Mouse (Mus musculus): ENCODE data around the gene Acad10.
"Not testable (repeated sequence)": the region's sequence is repeated elsewhere in the genome, so short reads cannot be mapped to it uniquely, and the experiment has no call there.

Gene Acad10

DNA sequence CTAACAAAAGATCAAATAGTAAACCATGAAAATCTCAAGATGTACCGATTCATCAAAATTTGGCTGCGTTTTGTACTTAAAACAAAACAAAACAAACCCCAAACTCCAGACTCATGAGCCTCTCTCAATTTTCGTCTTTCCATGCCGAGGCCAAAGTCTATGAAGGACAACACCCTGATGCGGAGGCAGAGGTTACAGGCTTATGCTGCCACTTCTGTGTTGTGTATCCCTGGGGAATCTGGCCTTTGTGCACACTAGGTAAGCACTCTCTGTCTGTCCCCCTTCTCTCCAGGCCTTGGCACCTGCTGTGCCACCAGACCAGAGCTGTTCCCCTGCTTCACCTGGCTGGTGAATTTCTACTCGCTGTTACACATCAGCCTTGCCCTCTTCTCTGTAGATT is 2.7 kb downstream of the Acad10 start:
- DNase-seq (ENCODE audit: low read depth, low spot score): not testable (repeated sequence)

DNA sequence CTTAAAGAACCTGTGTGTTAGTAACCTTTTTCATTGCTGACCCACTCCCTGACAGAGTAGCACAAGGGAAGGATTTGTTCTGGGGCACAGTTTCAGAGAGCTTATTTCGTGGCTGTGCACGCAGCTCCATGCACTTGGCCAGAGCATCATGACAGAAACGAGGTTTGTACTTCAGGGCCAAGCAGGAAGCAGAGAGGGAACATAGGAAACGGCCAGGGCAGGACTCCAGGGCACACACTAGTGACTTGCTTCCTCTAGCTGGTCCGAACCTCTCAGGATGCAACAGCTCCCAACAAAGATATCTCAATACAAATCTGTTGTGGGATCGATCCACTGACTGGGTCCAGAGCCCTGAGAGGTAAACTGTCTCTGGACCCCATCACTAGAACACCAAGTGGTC is 3.4 kb downstream of the Acad10 start:
- DNase-seq (ENCODE audit: low read depth, low spot score): not testable (repeated sequence)

DNA sequence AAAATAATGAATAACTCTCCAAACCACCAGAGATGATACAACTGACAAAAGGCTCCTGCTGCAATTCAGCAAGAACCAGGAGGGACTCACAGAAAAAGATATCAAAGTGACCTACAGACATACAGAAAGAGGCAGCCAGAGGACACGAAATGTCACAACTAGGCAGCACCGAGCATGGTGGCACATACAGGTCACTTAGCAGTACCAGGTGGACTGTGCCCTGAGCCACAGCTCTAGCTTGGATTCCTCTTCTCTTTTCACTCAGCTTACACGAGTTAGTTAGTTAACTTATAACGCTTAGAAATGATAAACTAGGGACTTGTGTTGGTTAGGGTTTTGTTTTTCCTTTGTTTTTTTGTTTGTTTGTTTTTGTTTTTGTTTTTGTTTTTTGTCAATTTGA is 5.8 kb downstream of the Acad10 start:
- no peak for DNase-seq (ENCODE audit: low read depth, low spot score)

DNA sequence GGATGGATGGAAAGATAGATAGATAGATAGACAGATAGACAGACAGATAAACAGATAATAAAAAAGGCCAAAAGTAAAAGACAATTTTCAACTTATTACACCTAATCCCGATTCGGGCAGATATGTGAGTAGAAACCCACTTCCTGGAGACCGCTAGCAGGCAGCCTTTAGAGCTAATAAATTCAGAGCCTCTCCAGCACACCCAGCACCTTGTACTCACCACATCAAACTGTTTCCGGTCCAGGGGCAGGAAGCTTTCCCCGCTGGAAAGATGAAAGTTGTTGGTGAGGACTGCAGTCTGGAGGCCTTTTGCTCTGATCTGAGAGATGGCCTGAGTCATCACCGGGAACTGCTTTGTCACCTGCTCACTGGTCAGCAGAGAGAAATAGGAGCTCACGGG is 11.2 kb downstream of the Acad10 start:
- no peak for DNase-seq (ENCODE audit: low read depth, low spot score)

DNA sequence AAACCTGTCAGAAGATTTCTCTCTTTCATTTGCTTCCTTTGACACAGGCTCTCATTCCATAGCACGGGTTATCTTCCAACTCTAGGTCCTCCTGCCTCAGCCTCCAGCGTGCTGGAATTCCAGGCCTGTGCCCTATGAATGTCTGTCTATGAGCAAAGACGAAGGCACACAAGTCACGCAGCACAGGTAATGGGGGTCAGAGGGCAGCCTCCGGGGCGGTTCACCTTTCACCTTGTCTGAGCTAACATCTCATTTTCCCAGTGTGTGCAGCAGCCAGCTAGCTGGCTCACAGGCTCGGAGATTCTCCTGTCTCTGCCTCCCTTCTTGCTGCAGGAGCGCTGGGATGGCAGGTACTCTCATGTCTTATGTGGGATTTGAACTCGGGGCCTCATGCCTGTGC is 20.7 kb downstream of the Acad10 start:
- no peak for DNase-seq (ENCODE audit: low read depth, low spot score)

DNA sequence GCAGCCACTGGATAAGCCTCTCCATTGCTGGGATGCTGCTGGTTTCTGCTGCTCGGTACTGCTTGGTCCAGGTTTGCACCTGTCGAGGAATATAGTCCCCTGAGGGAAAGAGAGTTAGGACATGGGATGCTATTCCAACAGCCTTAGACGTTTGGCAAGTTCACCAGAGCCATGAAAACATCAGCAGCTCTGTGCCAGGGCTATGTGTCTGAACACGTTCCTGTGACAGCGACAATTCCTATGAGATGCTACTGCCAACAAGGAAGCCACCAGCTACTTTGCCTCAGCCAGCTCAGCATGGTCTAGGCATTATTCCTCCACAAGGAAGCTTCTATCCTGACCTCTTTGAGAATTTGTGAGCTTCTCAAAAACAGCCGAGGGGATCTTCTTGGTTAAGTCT is 23.0 kb downstream of the Acad10 start:
- no peak for DNase-seq (ENCODE audit: low read depth, low spot score)

DNA sequence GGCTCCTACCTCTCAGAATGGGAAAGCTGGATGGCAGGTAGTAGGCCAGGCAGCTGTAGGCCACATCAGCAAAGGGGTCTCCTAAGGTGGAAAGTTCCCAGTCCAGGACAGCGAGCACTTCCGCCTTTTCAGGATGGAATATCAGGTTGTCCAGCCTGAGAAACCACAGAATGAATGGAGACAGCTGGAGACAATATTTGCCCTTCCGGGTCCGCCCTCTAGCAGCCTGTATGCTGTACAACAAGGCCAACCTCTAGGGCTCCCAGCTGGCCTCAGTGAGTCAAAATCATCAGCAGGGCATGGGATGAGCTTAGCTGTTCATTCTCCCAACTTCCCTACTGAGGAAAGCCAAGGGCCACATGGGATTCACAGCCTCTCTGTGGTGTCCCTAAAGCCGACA is 25.6 kb downstream of the Acad10 start:
- DNase-seq (ENCODE audit: low read depth, low spot score): no peak

DNA sequence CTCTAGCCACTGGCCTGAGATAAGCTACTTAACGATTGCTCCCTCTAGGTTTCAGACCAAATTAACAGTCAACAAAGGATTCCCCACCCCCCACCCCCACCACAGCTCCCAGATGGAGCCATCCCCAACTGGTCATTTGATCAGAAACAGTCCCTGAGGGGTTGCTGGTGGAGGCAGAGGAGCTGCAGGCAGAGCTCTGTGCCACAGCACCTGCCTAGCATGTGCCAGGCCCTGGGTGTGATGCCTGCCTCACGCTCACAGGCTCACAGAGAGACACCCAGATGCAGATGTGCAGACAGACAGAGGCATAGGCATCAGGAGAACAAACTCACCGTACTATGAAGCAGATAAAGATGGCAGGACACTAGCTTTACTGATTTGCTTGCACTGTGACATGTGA is 27.5 kb downstream of the Acad10 start:
- no peak for DNase-seq (ENCODE audit: low read depth, low spot score)

DNA sequence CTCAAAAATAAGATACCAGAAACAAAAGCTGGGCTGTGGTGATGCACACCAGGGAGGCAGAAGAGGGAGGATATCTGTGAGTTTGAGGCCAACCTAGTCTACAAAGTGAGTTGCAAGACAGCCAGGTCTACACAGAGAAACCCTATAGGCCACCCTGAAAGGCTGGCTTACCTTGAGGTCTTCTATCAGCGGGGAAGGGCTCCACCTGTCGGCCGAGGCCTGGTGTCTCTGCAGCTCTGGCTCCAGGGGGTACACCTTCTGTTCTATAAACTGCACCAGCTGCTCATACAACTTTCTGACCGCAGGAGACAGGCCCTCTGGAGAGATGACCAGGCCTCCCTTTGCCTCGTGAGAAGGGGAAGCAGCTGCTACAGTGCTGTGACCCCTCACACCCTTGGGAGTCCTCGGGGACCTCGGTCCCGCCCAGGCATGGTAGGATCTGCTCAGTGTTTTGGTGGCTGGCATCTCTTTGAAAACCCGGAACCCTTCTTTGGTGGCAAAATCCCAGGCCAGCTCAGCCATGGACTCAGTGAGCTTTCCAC is 29.1 kb downstream of the Acad10 start:
- DNase-seq (ENCODE audit: low read depth, low spot score): peak; percentile 55

DNA sequence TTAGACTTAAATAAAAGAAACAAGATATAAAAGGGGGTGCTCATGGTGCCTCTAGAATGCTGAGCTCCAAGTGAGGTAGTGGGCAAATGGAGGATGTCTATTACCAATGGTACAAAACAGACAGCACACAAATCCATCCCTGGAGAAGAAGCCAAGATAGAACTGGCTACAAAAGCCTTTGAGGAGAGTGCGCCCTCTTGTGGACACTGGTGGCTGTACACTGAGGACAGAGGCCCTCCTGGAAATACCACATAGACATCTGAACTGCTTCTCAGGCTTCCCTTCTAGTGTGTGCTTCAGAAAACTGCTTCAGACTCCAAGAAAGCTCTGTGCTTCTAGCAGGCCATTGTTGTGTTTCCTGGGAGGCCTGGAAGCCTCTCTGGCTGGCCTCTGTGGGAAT is 32.4 kb downstream of the Acad10 start:
- peak; percentile 69 for DNase-seq (ENCODE audit: low read depth, low spot score)

DNA sequence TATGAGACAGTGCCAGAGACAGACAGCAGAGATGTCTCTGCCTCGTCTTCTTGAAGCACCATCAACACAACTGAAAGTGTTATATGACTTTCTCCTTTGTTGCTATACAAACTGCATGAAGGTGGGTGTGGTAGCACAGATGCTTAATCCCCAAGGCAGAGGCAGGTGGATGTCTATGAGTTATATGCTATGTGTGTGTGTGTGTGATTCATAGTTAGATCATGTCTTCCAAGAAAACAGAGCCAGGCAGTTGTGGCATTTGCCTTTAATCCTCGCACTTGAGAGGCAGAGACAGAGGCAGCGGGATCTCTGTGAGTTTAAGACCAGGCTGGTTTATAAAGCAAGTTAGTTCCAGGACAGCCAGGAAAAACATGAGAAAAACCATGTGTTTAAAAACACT is 37.1 kb downstream of the Acad10 start:
- no peak for DNase-seq (ENCODE audit: low read depth, low spot score)

DNA sequence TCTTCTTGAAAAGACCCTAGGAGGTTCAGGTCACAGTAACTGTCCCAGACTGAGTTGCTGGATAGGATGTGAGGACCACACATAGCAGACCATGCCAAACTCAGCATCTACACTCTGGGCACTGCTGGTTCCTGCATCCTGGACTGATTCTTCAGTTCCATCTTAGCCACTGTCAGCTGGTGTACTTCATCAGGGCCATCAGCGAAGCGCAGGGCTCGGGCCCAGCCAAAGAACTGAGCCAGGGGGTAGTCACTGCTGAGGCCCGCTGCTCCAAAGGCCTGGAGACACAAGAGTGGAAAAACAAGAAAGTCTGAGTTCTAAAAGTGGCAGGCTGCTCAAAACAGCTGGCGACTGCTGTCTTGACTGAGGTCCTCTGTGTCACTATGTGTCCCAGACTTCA is 39.2 kb downstream of the Acad10 start:
- no peak for DNase-seq (ENCODE audit: low read depth, low spot score)

DNA sequence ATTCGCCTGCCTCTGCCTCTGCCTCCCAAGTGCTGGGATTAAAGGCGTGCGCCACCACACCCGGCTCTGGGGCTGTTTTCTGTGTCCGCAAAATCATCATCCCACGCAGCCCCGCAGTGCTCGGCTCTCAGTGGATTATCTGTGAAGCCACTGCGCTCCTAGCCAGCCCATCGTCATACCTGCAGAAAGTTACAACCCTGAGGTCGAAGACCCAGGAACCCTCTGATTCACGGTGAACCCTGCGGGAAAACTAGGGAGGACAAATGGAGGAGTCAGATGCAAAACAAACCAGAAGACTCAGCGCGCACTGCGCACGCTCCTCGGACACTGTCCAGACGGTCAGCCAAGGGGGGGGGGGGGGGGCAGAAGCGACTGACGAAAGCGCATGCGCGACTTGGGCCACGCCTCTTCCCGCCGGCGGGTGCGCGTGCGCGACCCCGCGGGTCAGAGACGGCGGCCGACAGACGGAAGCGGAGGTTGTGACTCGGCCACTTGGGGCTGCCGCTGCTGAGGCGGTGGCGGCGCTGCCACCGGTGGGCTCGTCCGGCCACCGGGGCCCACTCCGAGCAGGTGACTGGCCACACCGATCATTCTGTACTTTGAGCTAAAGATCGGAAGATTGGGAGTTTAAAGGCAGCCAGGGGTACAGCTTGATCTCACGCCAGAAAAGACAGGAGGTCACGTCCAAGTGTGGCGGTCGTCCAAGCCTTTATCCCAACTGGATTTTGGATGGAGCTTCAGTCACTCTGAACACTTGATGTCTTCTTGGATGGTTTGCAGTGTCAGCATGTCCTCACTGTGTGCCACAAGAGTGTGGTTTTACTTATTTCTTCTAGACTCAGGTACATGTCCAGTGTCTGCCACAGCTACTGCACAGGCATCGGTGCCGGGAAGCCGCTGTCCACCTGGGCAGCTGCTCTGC is 41.5 kb downstream of the Acad10 start, which contains the start of gene Acad12:
Acad12 (minus strand) TSS at position 347 of the 922 bp plus-strand sequence.
- DNase-seq (ENCODE audit: low read depth, low spot score): peak; percentile 90

DNA sequence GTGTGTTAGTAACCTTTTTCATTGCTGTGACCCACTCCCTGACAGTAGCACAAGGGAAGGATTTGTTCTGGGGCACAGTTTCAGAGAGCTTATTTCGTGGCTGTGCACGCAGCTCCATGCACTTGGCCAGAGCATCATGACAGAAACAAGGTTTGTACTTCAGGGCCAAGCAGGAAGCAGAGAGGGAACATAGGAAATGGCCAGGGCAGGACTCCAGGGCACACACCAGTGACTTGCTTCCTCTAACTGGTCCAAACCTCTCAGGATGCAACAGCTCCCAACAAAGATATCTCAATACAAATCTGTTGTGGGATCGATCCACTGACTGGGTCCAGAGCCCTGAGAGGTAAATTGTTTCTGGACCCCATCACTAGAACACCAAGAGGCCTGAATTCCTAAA is 45.4 kb downstream of the Acad10 start:
- not testable (repeated sequence) for DNase-seq (ENCODE audit: low read depth, low spot score)

DNA sequence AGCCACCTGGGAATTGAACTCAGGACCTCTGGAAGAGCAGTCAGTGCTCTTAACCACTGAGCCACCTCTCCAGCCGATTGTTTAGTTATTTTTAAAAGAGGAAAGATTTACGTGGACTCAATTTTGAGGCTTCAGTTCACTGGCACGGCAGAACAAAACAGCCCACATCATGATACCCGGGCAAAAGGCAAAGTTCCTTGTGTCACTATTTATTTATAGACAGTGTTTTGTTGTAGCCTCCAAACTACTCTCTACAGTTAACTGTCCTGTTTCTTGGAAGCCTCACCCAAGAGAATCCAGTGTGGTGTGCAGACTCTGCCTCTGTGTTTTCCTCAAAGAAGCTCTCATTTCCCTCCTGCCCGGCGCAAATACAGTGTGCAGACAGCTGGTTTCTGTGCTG is 48.3 kb downstream of the Acad10 start:
- no peak for DNase-seq (ENCODE audit: low read depth, low spot score)

DNA sequence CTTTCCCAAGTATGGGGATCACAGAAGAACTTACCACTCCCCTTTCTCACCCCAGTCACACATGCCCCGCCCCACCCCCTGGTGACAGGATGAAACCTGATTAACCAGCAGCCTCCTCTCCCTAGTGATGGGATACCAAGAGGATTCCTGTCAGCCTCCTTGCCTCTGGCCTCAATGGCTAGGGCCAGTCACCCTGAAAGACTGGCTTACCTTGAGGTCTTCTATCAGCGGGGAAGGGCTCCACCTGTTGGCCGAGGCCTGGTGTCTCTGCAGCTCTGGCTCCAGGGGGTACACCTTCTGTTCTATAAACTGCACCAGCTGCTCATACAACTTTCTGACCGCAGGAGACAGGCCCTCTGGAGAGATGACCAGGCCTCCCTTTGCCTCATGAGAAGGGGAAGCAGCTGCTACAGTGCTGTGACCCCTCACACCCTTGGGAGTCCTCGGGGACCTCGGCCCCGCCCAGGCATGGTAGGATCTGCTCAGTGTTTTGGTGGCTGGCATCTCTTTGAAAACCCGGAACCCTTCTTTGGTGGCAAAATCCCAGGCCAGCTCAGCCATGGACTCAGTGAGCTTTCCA is 50.7 kb downstream of the Acad10 start:
- peak; percentile 45 for DNase-seq (ENCODE audit: low read depth, low spot score)

DNA sequence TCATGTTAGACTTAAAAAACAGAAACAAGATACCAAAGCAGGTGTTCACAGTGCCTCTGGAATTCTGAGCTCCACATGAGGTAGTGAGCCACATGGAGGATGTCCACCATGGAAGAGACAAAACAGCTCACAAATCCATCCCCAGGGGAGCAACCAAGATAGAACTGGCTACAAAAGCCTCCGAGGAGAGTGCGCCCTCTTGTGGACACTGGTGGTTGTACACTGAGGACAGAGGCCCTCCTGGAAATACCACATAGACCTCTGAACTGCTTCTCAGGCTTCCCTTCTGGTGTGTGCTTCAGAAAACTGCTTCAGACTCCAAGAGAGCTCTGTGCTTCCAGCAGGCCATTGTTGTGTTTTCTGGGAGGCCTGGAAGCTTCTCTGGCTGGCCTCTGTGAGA is 54.2 kb downstream of the Acad10 start:
- DNase-seq (ENCODE audit: low read depth, low spot score): peak; percentile 78

DNA sequence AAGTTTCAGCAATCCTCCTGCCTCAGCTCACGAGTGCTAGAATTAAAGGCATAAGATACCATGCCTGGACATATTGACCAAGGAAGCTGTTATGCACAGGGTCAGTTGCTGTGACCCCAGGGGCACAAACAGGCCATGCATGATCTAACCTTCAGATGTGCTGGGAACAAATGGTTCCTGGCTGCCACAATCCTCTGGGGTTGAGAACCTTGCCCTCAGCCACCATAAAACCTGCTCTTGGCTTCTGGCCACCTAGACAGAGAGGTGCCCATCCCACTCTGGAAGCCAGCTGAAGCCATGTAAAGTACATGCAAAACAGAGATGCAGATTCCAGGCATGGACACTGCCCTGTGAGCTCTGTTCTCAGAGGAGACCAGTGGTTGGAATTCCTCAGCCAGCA is 56.5 kb downstream of the Acad10 start:
- DNase-seq (ENCODE audit: low read depth, low spot score): not testable (repeated sequence)

DNA sequence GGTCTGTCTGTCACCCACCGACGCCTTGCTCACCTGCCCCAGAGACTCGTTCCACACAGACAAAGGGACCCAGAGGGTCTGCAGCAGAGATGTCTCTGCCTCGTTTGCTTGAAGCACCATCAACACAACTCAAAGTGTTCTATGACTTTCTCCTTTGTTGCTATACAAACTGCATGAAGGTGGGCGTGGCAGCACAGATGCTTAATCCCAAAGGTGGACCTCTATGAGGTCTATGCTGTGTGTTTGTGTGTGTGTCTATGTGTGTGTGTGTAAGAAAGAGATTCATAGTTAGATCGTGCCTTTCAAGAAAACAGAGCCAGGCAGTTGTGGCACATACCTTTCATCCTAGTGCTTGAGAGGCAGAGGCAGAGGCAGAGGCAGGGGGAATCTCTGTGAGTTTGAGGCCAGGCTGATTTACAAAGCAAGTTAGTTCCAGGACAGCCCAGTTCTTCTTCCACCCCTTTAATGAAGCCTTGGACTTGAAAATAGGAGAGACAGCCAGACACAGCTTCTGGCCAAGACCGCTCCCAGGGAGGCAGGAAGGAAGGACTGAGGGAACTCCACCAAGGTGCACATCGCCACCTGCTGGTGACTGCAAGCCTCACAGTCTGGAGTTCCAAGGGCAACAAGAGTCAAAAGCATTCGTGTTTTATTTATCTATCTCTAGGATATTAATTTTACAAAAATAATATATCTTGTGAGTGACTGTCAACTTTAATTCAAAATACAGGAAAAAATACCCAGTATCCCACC is 58.6 kb downstream of the Acad10 start:
- DNase-seq (ENCODE audit: low read depth, low spot score): peak; percentile 78

DNA sequence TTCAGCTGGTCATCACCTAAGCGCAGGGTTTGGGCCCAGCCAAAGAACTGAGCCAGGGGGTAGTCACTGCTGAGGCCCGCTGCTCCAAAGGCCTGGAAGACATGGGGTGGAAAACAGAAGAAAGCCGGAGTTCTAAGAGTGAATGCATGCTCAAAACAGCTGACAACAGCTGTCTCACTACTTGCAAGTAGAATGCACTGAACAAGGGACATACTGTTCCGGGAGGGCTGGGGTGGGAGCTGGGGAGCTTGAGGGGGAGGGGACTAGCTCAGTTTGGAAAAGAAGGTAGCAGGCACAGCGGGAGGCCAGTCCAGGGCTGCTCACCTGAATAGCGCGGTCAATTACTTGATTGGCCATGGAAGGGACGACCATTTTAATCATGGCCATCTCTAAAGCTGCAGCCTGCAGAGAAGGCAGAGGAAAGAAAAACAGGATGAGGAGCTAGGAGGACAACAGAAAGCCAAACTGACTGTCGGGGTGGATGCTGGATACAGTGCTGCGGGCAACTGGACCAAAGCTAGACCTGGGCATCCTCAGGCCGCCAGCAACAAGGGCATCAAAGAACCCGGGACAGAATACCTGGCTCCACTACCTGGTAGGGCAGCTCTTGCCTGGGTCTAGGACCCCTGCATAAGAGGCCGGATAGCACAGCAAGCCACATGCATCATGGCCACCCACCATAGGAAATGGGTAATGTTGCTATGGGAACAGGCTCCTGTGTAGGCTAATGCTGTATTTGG is 61.3 kb downstream of the Acad10 start:
- DNase-seq (ENCODE audit: low read depth, low spot score): no peak

DNA sequence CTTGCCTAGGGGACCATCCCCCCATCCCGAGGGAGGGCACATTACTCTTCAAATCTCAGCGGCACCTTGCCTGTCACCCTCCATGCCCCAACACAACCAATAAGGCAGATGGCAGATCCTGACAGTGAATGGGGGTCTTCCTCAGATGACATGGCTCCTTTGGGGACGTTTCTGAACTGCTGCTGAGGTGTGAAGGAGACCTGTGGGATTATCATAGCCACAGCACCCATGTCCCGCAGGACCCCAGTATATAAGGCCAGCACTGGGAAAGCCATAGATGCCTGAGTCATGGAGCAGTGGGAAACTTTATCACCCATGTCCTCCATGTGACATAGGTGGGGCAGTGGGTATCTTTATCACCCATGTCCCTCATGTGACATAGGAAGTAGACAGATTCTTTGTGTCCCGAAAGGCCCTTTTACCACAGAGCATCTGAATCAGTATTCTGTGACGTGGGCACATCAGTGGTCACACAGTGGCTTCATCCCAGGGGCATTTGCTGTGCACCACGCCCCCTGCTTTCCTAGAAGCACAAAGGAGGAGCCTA is 62.2 kb downstream of the Acad10 start:
- DNase-seq (ENCODE audit: low read depth, low spot score): no peak
